ENCODE assay signal across 25 mouse cellular contexts in the genomic region with DNA sequence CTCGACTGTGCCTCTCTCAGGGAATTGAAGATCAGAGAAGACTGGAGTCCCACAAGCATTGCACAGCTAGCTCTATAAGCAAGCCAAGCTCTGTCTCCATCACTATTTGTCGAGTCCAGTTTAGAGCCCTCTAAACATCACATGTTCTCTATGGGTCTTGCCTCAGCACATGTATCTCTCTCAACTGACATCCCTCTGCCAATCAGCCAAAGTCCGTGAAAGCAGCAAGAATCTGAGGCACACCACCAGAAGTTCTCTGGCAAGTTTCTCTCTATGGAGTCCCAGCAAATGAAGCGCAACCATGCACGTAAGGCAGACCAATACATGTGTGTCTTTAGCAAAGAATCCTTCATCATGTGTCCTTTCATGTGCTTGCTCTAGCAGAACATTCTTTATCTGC.
"Had no signal": no experiment of that assay in that cellular context is flagged by ENCODE, and none has a peak within 500 bp of the region (broad histone marks: within the 10 kb centered on the region; RNA-seq: fewer than 3 reads in every experiment).

No protein-coding gene starts in this region.

- H3K36me3 ChIP-seq: heart, embryonic 12.5 days; hindbrain, embryonic 10.5 days; hindbrain, embryonic 12.5 days; intestine, embryonic 15.5 days; limb, embryonic 10.5 days; limb, embryonic 12.5 days; liver, embryonic 12.5 days had no signal

- H3K27me3 ChIP-seq: heart, embryonic 12.5 days; hindbrain, embryonic 12.5 days; intestine, embryonic 15.5 days; liver, embryonic 12.5 days had no signal

- H3K9me3 ChIP-seq: heart, embryonic 12.5 days; hindbrain, embryonic 10.5 days; hindbrain, embryonic 12.5 days; intestine, embryonic 15.5 days; limb, embryonic 10.5 days; limb, embryonic 12.5 days; liver, embryonic 12.5 days had no signal

- H3K4me2 ChIP-seq: heart, embryonic 12.5 days; hindbrain, embryonic 12.5 days; hindbrain, embryonic 14.5 days; intestine, embryonic 15.5 days; limb, embryonic 12.5 days; liver, embryonic 12.5 days had no signal

- H3K4me1 ChIP-seq: hindbrain, embryonic 10.5 days; hindbrain, embryonic 12.5 days; intestine, embryonic 15.5 days; limb, embryonic 10.5 days; limb, embryonic 12.5 days had no signal

- H3K27ac ChIP-seq: heart, adult 2 months; hindbrain, embryonic 10.5 days; hindbrain, embryonic 12.5 days; hindbrain, embryonic 14.5 days; intestine, embryonic 15.5 days; layer of hippocampus, adult 2 months; left cerebral cortex, adult 2 months; limb, embryonic 10.5 days; limb, embryonic 12.5 days; liver, embryonic 12.5 days; liver, embryonic 14.5 days had no signal

- H3K9ac ChIP-seq: heart, embryonic 12.5 days; hindbrain, embryonic 12.5 days; hindbrain, embryonic 14.5 days; intestine, embryonic 15.5 days; limb, embryonic 12.5 days; liver, embryonic 12.5 days; liver, embryonic 14.5 days had no signal

- H3K4me3 ChIP-seq: heart, adult 2 months; heart, embryonic 12.5 days; hindbrain, embryonic 10.5 days; hindbrain, embryonic 12.5 days; intestine, embryonic 15.5 days; layer of hippocampus, adult 2 months; left cerebral cortex, adult 2 months; limb, embryonic 10.5 days; limb, embryonic 12.5 days; liver, embryonic 12.5 days had no signal

- ATAC-seq: hindbrain, embryonic 16.5 days; inflammation-experienced regulatory T-cells, adult 6 months; intestine, embryonic 15.5 days; intestine, postnatal 0 days; liver, embryonic 12.5 days had no signal

- DNase-seq: gastrocnemius, postnatal 10 days; gastrocnemius, postnatal 25 days; heart, adult 2 months; heart, postnatal 10 days; heart, postnatal 4 days; kidney, adult 18-20 months; kidney, adult 8-10 months; kidney, postnatal 10 days; kidney, postnatal 25 days; kidney, postnatal 4 days; liver had no signal
